Mouse (Mus musculus) layer of hippocampus, postnatal 14 days (tissue): ENCODE measurements around the gene Esrrg. TPM values are rescaled to one million over a fixed set of nuclear protein-coding genes. Genes with fewer than 3 reads are reported as not detected.

Experiments
- DNase-seq, 2 experiments: peaks; one replicate each; pipeline ENCODE4 v3.0.0; 2021 to 2022; ENCODE audit warnings: low spot score in 2 of 2, mixed read lengths in 1 of 2
- total RNA-seq, 2 experiments: library from RNA; stranded (reverse); gene quantifications; 2 replicates each; pipeline ENCODE4 v1.2.3; 2021

Gene Esrrg
- total RNA-seq, 2 experiments from 2014 or later: 16.1 to 16.4 TPM

GRCm38 (mm10) chr1:187975465-187976352 lies 367.1 kb downstream of the Esrrg start:
- DNase-seq: peak in 1 of 2 experiments; percentile 16

- no peak for DNase-seq
Observed at GRCm38 (mm10) chr1:187976353-187976730, 367.8 kb downstream of the Esrrg start.

GRCm38 (mm10) chr1:187981028-187981427 lies 372.4 kb downstream of the Esrrg start:
- no peak for DNase-seq

GRCm38 (mm10) chr1:187983177-187983576 lies 374.6 kb downstream of the Esrrg start:
- DNase-seq: no peak

GRCm38 (mm10) chr1:187990161-187990560 lies 381.6 kb downstream of the Esrrg start:
- no peak for DNase-seq

GRCm38 (mm10) chr1:187997584-187998338 lies 389.2 kb downstream of the Esrrg start:
- DNase-seq: peak in 1 of 2 experiments; percentile 20

- no peak for DNase-seq
Observed at GRCm38 (mm10) chr1:187999121-187999520, 390.5 kb downstream of the Esrrg start.

GRCm38 (mm10) chr1:188000189-188000588 lies 391.6 kb downstream of the Esrrg start:
- no peak for DNase-seq

GRCm38 (mm10) chr1:188006820-188007491 lies 398.4 kb downstream of the Esrrg start:
- no peak for DNase-seq

GRCm38 (mm10) chr1:188008476-188008875 lies 399.9 kb downstream of the Esrrg start:
- no peak for DNase-seq

GRCm38 (mm10) chr1:188009868-188010267 lies 401.3 kb downstream of the Esrrg start:
- DNase-seq: no peak

GRCm38 (mm10) chr1:188010860-188011259 lies 402.3 kb downstream of the Esrrg start:
- no peak for DNase-seq

GRCm38 (mm10) chr1:188014411-188014810 lies 405.8 kb downstream of the Esrrg start:
- peak in 1 of 2 experiments; percentile 43 for DNase-seq

- no peak for DNase-seq
Observed at GRCm38 (mm10) chr1:188017956-188018862, 409.6 kb downstream of the Esrrg start.

GRCm38 (mm10) chr1:188029205-188029604 lies 420.6 kb downstream of the Esrrg start:
- no peak for DNase-seq

- DNase-seq: no peak
Observed at GRCm38 (mm10) chr1:188030116-188030515, 421.5 kb downstream of the Esrrg start.

- DNase-seq: no peak
Observed at GRCm38 (mm10) chr1:188031276-188031675, 422.7 kb downstream of the Esrrg start.

- no peak for DNase-seq
Observed at GRCm38 (mm10) chr1:188035957-188036356, 427.4 kb downstream of the Esrrg start.

GRCm38 (mm10) chr1:188046691-188047121 lies 438.1 kb downstream of the Esrrg start:
- no peak for DNase-seq

GRCm38 (mm10) chr1:188047148-188047547 lies 438.6 kb downstream of the Esrrg start:
- no peak for DNase-seq
